Mouse (Mus musculus) lung, postnatal 0 days (tissue): Measurements from ENCODE around the gene Celf2.

Source experiments
- CTCF ChIP-seq: IDR thresholded peaks from 2 replicates; pipeline ENCODE4 v1.5.1; 2016; ENCODE audit warnings: antibody characterized with exemption, mild to moderate bottlenecking
- EP300 ChIP-seq: IDR thresholded peaks from 2 replicates; pipeline ENCODE4 v1.6.1; 2016; ENCODE audit warnings: antibody characterized with exemption, mild to moderate bottlenecking, control low read depth

GRCm38 (mm10) chr2:7056401-7056800 lies 453.0 kb downstream of the Celf2 start:
- TF ChIP-seq CTCF (no peak), EP300 (no peak)
